Mouse (Mus musculus): ENCODE data around the gene Adarb1.

GRCm38 (mm10) chr10:77448698-77449247, 30.7 kb upstream of the Adarb1 start:
- no peak for TF ChIP-seq POLR2A (IDR thresholded peaks at IDR 0.05; ENCODE audit: control insufficient read depth, low read depth, low read length)
- no peak for TF ChIP-seq CTCF (IDR thresholded peaks at IDR 0.05; ENCODE audit: control insufficient read depth, insufficient read depth, insufficient replicate concordance, low read depth, low read length)

Data from testis, adult 2 months (tissue).